Mouse (Mus musculus): ENCODE results near the gene Actr3.

Actr3 gene

GRCm38 (mm10) chr1:125435369-125436135 lies at the start of gene Actr3:
Gene Actr3 (minus strand): TSS chr1:125435727.
- DNase-seq = peak; percentile 98

DNA sequence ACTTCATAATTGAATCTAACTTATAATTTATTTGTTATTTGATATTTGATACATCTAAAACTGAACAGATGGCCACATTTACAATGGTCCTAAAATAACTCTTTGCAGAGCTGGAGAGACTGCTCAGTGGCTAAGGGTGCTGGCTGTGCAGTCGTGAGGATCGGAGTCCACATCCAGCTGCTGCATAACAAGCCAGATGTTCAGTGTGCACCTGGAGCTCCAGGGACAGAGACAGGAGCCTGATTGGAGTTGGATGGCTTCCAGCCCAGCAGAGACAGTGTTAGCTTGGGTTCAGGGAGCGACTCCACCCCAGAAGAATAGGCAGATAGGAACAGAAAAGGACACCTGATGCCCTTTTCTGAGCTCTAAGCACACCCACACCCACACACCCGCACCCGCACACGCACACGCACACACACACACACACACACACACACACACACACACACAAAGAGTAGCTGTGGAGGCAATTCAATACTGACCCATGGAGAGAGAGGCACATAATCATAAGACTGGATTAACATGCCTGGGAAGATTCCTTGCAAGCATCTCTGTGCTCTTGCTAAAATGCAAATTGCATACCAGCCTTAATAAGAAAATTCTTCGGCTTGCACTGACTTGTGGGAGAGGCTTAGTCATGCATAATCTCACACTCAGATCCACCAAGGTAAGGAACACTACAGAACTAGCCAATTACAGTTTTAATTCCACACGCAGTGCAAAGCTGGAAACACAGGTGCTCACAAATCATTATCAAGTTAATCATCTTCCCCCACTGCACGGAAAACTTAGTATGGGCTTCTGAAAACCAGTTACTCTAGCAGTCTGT lies 47.1 kb upstream of the Actr3 start:
- peak; percentile 17 for DNase-seq

GRCm38 (mm10) chr1:125481842-125482241 lies 46.3 kb upstream of the Actr3 start:
- DNase-seq = no peak

GRCm38 (mm10) chr1:125478588-125478987 lies 43.1 kb upstream of the Actr3 start:
- DNase-seq = no peak

- peak; percentile 9 for DNase-seq
These were observed 40.6 kb upstream of the Actr3 start for GRCm38 (mm10) chr1:125475961-125476682.

DNA sequence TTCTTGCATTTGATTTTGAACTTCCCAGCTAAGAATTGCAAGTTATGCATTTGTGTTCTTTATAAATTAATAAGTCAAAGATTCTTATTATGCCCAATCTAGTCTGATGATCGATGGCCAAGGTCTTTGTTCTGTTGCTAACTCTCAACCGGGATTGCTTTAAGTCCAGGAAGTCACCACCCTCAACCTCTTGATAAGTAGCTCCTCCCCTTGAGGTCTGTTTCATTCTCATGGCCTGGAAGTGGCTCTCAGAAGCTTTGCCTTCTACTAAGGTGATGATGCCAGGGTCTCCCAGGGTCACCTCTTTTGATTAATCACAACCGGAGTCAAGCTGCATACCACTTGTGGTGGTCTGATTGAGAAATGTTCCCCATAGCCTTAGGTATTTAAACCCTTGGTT lies 38.3 kb upstream of the Actr3 start:
- DNase-seq = no peak

- no peak for DNase-seq
These were observed 37.7 kb upstream of the Actr3 start for GRCm38 (mm10) chr1:125473126-125473666.

- DNase-seq = no peak
These were observed 35.5 kb upstream of the Actr3 start for GRCm38 (mm10) chr1:125470805-125471648.

DNA sequence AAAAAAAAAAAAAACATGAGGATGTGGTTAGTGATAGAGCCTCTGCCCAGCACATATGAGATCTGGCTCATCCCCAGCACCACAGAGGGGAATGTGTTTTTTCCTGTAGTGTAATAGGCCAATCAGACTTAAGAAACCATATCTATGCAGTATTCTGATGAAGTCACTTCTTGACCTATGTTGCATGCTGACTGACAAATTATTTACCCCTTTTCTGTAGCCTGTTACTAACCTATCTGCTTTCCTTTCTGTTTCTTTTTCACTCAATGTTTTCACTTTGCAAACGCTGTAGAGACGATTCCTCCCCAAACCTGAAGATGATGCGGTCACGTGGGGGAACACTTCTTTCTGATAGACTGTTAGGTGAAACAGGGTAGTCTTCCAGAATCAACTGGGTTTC lies 32.4 kb upstream of the Actr3 start:
- no peak for DNase-seq

GRCm38 (mm10) chr1:125466621-125467257 lies 31.2 kb upstream of the Actr3 start:
- DNase-seq = peak; percentile 10

DNA sequence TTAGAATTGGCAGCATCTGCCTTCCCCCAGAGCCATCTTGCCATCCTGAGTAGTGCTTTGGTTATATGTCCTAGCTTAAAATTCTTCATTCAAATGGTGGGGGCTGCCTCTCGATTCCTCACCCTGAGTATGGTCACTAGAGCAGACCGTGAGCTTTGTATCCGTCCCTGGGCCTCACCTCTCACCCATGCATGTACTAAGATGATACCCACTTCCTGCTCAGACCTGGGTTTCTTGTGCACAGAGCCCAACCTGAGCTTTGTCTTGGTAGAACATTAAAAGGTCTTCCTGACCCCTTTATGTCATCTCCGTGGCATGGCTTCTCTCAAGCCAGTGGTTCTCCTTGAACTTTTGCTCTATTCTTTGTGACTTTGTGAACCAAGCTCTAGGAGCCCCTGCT lies 28.5 kb upstream of the Actr3 start:
- DNase-seq = no peak

DNA sequence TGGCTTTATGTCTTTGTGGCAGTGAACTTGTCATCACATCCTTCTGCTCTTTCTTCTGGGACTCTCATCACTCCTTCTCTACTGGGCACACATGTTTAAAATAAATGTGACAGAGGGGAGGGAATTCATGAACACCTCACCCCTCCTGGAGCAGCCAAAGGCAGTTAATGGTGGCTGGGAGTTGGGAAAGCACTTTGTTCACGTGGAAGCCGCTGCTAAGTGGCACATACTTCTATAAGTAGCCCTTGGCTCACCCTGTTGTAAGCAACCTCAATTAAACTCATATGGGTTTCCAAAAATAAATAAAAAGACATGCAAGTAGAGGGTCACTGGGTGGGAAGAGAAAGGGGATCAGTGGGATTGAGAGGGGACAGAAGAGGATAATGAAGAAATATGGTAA lies 27.8 kb upstream of the Actr3 start:
- DNase-seq = no peak

DNA sequence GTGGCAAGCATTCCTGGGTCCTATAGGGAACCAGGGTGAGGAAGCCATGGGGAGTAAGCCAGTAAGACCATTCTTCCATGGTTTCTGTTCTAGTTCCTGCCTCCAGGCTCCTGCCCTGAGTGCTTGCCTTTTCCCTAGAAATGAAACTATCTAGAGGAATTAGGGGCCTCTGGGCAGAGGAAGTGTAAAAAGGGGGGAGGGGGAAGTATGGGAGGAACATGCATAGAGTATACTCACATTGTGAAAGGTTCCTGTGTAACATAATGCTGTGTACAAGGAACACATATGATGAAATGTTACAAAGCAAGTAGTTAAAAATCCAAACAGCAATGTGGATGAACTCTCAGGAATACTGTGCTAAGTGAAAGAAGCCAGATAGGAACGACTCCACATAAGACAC lies 27.4 kb upstream of the Actr3 start:
- DNase-seq = no peak

DNA sequence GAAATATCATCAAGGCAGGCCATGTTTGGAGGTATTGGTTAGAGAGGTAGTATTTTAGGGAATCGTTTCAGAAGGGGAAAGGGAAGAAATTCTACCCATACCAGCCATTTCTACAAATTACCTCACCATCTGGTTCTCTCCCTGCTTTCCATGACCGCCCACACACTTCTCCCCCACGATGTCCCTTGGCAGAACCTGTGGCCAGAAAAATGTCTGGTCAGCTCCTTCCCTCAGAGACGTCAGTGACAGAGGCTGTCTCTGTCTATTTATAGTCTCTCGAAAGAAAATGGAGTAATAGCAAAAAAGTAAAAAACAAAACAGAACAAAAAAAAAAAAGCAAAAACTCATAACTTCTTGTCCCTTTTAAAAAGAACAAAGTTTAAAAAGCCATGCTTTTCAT lies 23.0 kb upstream of the Actr3 start:
- no peak for DNase-seq

GRCm38 (mm10) chr1:125455128-125455527 lies 19.6 kb upstream of the Actr3 start:
- DNase-seq = no peak

DNA sequence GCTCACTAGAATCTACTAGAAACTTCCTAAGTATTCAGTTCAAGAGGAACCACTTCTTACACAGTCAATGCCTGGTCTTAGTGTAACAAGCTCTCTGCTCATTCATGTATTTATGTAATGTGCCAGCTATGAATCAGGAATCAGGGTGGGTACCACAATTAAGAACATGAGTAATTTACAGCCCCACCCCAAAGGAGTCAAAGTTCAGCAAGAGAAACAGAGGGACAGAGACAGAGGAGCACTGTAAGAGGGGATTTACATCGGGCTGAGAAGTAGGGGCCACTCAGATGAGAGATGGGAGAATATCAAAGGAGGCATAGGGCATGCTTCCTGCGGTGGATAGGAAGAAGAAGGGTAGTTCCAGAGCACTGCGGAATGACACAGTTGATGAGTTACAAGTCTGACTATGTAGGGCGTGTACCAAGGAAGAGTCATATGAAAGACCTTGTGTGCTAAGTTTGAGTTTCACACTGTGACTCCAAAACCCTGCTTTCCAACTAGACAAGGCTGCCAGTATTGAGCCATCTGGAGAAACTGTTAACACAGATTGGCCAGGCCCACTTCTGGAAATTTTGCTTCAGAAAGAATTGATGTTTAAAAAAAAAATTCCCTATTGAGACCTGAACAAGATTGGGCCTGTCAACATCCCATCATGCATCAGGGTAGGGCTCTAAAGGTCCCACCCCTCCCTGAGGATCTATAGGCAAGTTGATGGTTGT lies 14.9 kb upstream of the Actr3 start:
- DNase-seq = no peak

DNA sequence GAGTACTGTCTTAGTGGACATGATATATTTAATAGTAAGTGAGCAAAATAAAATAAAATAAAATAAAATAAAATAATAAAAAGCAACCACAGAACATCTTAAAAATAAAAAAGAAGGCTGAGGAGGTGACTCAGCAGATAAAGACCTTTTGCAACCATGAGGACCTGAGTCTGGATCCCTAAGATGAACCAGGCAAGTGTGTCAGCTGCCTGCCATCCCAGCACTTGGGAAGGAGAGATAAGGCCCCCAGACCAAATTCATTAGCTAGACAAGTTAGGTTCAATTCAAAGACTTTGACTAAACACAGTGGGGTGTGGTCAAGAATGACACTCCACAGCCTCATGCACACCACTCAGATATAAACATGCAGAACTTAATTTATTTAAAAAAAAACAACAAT lies 12.4 kb upstream of the Actr3 start:
- no peak for DNase-seq

DNA sequence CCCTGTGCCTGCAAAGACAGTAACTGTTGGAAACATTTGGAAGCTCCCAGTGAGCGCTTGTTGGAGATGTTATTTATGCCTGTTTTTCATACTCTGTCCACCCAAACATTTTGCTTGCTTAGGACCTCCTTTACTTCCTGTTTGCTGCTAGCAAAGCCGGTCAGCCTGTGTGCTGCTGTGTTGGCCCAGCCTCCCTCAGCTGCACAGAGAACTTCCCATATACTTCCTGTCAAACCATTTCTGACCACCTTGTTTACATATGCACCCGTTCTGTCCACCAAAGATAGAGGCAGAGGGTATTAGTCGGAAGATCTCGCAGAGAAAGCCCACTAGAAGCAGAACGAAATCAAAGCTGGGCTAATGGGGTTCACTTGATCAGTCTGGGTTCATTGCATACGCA lies 6.2 kb upstream of the Actr3 start:
- DNase-seq = peak; percentile 23

- no peak for DNase-seq
These were observed 5.7 kb upstream of the Actr3 start for GRCm38 (mm10) chr1:125441251-125441650.

DNA sequence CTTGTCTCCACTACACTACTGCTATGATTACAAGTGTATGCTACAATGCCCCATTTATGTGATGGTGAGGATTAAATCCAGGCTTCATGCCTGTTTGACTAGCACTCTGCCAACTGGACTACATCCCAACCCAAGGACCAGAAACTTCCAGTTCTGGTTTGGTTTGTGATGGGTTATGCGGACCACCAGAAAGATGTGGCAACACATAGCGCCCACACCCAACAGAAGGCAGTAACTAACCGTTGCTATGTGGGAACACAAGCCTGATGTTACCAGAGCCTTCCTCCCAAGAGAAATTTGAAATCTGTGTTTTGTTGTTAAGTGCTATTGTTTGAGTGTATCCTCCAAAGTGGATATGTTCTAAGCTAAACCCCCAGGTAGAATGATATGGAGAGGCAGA lies 4.0 kb upstream of the Actr3 start:
- DNase-seq = no peak

DNA sequence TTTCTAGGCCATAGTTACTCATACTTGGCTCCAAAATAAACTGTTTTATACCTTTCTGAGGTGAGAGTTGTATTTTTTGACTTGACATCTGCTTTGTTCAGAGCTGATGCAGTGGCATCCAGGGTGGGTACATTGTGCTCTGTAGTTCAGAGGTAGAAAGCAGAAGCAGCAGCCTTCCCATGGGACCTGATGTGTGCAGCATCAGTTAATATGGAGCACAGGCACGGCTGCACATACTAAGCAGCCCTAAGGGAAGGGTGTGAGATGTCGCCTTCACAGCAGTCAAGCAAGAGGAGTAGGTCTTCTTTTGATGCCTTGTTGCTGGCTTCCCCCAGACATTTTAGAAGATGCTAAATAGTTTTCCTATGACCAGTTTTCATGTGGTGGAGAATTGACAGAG lies 3.3 kb upstream of the Actr3 start:
- no peak for DNase-seq

Data from liver (tissue).